Mouse (Mus musculus): ENCODE data around the gene Ptprj.

The Ptprj gene

GRCm38 (mm10) chr2:90557913-90558312 lies 22.5 kb downstream of the Ptprj start:
- DNase-seq = no peak

GRCm38 (mm10) chr2:90555744-90556143 lies 24.7 kb downstream of the Ptprj start:
- DNase-seq = no peak

GRCm38 (mm10) chr2:90554806-90555205 lies 25.6 kb downstream of the Ptprj start:
- DNase-seq = no peak

- DNase-seq = no peak
Observed at GRCm38 (mm10) chr2:90553861-90554260, 26.6 kb downstream of the Ptprj start.

- DNase-seq = no peak
Observed at GRCm38 (mm10) chr2:90550656-90551055, 29.8 kb downstream of the Ptprj start.

DNA sequence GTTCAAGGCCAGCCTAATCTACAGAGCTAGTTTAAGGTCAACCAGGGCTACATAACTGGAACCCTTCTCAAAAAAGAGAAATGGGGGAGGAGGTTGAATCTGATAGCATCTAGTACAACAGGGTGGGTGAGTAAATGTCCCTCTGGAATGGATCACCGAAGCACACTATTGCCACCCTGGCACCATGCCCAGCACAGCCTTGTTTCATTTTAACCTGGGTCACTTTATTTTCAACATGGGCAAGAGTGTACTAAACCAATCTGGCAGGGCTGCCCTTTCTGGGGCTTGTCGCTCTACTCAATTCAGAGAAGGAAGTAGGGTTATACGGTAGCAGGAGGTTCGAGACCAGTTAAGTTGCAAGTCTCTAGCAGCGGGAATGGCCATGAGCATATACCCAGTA lies 31.9 kb downstream of the Ptprj start:
- DNase-seq = no peak

GRCm38 (mm10) chr2:90547144-90547609 lies 33.3 kb downstream of the Ptprj start:
- DNase-seq = no peak

DNA sequence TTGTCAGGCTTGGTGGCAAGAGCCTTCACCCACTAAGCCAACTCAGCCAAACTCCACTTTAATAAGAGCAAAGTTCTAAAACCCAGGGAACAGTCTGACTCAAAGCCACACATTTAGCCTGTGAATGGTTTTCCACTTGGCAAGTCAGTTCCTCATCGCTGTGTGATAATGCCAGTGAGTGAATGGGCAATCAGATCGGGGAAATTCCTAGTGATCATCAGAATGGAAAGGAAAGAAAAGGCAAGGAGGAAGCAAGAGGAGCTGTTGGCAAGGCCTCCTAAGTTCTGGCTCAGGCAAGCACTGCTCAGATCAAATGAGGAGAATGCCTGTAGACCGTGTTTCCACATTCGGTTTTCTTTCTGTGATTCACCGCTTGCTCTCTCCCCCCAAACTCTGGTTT lies 35.2 kb downstream of the Ptprj start:
- no peak for DNase-seq

DNA sequence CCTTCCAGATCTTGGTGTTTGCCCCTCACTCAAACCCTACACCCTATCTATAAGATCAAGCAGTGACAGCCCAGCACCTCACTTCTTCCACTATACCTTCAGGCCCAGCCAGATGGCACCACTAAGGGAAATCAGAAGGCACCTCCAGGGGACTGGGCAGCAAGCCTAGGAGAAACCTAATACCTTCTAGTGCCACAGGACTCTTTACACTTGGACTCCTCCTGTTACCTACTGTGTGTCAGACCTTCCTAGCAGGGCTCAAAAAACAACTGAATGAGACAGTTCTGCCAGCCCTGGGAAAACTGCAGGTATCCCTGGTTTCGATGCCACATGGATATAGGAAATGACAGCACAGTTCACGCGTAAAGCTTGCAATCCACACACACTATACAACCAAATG lies 36.5 kb downstream of the Ptprj start:
- DNase-seq = peak; percentile 81

DNA sequence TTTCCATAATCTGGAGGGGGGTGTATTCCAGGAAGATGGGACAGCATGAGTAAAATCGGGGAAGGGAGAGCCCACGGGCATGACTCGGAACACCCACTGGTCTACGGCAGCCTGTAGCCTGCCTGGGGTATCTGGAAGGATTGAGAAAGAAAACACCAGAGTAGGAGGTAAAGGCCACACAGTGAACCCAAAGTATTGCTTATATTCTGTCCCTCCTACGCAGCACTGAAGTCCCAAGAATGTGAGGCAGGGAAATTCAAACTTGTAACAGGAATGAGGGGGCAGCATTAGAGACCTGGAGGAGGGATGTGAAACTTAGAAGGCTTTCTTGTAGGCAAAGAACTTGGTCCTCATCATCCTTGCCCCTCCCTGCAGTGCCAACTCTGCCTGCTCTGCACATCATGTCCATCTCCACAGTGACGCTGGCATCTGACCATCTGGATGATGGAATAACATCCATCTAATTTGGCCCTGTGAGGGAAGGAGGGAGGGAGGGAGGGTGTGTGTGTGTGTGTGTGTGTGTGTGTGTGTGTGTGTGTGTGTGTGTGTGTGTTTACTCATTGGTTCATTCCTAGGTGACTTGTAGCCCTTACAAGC lies 37.2 kb downstream of the Ptprj start:
- DNase-seq = peak; percentile 44

DNA sequence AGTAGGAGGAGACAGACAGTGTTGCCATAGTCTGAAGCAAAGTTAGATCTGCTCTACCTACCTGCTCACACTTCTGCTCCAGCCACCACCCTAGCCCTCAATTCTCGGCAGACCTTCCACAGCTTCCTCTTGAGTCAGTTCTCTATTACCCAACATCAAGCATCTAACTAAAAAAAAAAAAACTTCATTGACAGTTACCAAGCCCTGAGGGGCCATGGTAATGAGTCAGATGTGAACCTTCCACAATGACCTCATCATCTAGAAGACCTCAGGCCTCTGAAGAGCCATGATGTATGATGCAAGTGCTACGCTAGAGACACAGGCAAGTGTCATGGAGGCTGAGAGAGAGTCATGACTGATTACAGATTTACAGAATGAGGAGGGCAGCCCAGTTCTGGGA lies 37.8 kb downstream of the Ptprj start:
- DNase-seq = no peak

DNA sequence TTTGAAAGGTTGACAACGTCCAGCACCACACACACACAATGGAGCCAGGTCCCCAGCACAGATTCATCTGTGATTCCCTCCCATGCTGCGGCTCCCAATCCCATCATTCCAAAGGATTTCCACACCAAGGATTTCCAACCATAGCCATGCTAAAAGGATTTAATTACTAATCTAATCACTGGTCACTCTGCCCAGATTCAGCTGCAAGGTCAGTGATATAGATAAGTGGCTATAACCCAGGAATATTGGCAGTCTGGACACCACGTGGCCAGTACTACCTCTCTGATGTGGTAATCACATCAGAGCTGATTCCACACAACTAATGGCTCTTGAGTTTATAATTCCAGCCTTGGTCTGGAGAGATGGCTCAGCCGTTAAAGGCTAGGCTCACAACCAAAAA lies 41.2 kb downstream of the Ptprj start:
- no peak for DNase-seq

DNA sequence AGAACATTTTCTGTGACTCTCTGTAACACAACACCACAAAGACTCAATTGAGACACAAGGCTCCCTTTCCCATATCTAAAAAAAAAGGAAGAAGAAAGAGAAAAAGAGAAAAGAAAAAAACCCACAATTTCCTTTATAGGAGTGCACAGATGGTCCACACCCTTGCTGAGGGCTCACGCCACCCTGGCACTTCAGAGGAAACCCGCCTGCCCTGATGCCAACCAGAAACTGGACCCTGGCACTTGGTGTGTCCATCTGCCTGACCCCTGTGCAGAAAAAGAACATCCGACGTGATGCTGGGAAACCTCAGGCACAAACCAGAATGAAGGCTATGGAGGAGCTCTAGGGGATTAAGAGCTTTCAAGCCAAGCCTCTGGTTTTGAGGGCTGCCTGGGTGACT lies 43.2 kb downstream of the Ptprj start:
- no peak for DNase-seq

GRCm38 (mm10) chr2:90536555-90536954 lies 43.9 kb downstream of the Ptprj start:
- DNase-seq = no peak

DNA sequence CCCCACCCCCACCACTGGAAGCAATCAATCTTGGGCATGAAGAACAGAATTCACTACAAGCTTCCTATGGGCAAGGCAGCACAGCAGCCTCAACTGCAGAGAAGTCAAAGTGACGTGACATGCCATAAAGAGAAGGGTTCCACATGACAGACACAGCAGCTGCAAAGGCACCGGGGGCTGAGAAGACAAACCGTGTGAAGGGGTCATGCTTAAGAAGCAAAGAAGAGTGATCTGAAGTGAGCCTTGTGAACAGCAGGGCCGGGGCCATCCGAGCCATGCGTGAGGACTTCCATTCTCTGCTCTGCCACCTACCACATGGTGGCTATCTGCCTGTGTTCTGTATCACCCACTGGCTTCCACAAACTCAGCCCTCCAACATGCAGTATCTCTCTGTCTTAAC lies 45.7 kb downstream of the Ptprj start:
- DNase-seq = no peak

DNA sequence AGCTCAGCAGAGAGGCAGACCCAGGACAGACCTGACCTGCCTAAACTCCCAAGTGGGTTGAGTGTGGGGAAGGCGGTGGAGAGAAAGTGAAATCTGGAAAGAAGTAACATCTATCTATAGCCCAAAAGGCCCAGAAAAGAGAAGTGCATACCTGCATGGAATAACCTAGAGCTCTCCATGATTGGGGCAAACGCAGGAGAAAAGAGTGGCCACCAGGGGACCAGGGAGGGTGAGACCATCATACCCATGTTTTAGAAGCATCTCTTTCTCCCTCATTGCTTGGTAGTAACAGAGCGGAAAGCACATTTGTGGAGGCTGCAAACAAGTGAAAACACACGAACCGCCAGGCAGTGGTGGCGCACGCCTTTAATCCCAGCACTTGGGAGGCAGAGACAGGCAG lies 46.5 kb downstream of the Ptprj start:
- no peak for DNase-seq

GRCm38 (mm10) chr2:90532095-90532494 lies 48.4 kb downstream of the Ptprj start:
- DNase-seq = no peak

DNA sequence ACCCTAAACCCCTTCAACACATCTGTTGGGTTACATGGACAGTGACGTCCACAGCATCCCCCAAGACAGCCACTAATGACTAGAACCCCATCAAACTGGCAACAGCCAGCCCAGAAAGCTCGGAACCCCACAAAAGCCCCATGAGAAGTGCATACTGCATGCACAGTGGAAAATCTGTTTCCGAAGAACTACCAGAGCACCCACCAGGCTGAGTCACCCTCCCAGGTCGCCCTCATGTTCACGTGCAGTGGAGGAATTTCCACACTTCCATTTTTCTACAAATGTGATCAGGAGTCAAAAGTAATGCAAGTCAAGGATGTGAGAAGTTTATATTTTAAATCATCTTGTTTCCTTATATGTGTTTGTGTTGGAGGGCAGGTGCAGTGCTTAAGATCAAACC lies 52.3 kb downstream of the Ptprj start:
- no peak for DNase-seq

DNA sequence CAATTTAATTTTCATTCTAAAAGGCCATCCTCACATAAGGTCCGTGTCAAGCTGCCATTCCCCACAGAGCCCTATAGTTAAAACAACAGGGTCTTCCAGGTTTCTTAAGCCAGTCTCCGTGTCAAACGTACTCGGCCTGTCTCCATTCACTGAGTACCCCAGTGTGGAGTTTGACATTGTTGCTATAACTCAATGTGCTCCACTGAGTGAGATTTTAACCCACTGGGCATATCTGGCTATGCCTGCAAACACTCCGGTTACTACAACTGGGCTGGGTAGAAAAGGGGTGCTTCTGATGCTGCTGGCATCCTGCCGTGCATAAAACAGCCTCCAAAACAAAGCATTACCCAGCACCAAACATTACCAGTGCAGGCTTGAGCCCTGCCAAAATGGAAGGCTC lies 53.5 kb downstream of the Ptprj start:
- DNase-seq = no peak

- DNase-seq = no peak
Observed at GRCm38 (mm10) chr2:90526564-90526963, 53.9 kb downstream of the Ptprj start.

- DNase-seq = no peak
Observed at GRCm38 (mm10) chr2:90525807-90526206, 54.6 kb downstream of the Ptprj start.

GRCm38 (mm10) chr2:90522455-90522854 lies 58.0 kb downstream of the Ptprj start:
- DNase-seq = peak; percentile 30

DNA sequence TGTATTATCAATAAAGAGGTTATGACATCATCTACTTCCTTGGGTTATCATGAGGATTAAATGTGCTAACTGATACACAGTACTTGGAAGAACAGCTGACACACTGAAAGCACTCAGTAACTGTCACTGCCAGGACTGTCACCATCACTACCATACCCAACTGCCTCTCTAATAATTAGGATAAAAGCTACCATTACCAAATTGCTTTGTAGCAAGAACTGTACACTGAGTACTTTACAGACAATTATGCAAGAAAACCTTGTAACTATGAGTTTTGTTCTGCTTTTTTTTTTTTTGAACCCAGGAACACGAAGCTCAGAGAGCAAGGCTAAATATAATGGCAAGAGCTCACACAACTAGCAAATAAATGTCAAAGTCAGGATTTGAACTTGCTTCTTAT lies 58.5 kb downstream of the Ptprj start:
- DNase-seq = no peak

GRCm38 (mm10) chr2:90518296-90518695 lies 62.2 kb downstream of the Ptprj start:
- no peak for DNase-seq

DNA sequence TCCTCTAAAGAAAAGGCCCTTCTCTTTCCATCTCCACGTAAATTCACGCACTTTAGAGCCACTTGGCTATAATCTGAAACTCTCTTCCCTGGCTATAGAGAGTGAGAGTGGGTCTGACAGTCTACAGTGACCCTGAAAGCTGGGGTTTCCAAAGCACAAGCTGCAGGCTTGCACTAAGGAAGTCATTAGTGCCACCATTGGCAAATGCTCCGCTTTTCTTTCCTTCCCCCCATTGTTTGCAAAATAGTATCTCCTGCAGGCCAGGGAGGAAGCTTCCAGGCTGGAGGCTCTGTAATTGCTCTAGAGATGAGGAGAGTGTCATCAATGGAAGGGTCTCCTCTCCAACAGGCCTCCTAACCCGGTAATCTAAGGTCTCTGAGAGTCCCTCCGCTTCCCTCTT lies 65.5 kb downstream of the Ptprj start:
- DNase-seq = no peak

- DNase-seq = no peak
Observed at GRCm38 (mm10) chr2:90509268-90509667, 71.2 kb downstream of the Ptprj start.

Data from cerebellum, adult 11 months (tissue).